Mouse (Mus musculus): Measurements from ENCODE around the gene Fgfrl1.

DNA sequence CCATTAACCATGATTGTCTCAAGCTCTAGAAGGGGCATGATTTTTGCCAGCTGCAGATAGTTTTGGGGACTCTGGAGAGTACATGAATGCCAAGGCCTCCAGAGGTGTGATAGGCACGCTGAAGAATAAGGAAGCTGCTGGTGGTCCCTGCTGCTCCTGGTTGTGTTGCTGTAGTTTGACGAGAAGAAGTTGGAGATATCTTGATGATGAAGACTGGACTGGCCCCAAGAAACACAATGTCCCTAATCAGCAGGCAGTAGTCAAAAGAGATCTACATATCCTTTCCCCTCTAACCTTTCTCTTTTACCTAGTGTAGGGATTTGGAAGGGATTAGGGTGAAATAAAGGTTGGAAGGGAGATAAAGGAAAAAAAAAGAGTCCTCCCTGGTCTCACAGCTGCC lies 50.4 kb downstream of the Fgfrl1 start:
- TF ChIP-seq GATA1 (IDR thresholded peaks at IDR 0.05; ENCODE audit: borderline replicate concordance, low read length), result no peak
- TF ChIP-seq FLI1 (IDR thresholded peaks at IDR 0.05; ENCODE audit: low read length), result no peak
